Comparison of ENCODE assay signal across 25 mouse cellular contexts in genomic region chr8:86428998-86429651, GRCm38 (mm10).
DNase-seq lines count a peak whose midpoint lies in the region; ATAC-seq lines count a peak whose summit lies in the region.
"Had no signal": no experiment of that assay in that cellular context is flagged by ENCODE, and none has a peak within 500 bp of the region (broad histone marks: within the 10 kb centered on the region; RNA-seq: fewer than 3 reads in every experiment).

No protein-coding gene starts in this region.

- 0 out of 2 replicates have a peak overlapping the region, but pooled peaks have one; percentile 3 for H3K27ac ChIP-seq in forebrain, embryonic 15.5 days (replicated peaks)
- H3K27ac ChIP-seq in forebrain, embryonic 12.5 days, result no peak overlapping the region
- H3K27ac ChIP-seq in neural tube, embryonic 13.5 days (replicated peaks), result 0 out of 2 replicates have a peak overlapping the region, but pooled peaks have one; percentile 15
- H3K27ac ChIP-seq in midbrain, embryonic 13.5 days, result peak overlapping the region; percentile 62; the same call in 1 of the 2 replicates
- H3K27ac ChIP-seq: forebrain, embryonic 10.5 days; left cerebral cortex, adult 2 months; liver, embryonic 12.5 days; macrophage had no signal

- WGBS in forebrain, embryonic 15.5 days, result 93% methylated on average over 2 of the region's 2 CpGs
- WGBS in forebrain, embryonic 12.5 days, result 91% methylated on average over 2 of the region's 2 CpGs
- WGBS in neural tube, embryonic 13.5 days, result 96% methylated on average over 2 of the region's 2 CpGs
- WGBS in midbrain, embryonic 13.5 days, result 89% methylated on average over 2 of the region's 2 CpGs

- no peaks in the 10 kb centered on the region for H3K9me3 ChIP-seq in forebrain, embryonic 15.5 days
- H3K9me3 ChIP-seq in forebrain, embryonic 12.5 days, result no peaks in the 10 kb centered on the region
- no peaks in the 10 kb centered on the region for H3K9me3 ChIP-seq in neural tube, embryonic 13.5 days
- H3K9me3 ChIP-seq in midbrain, embryonic 13.5 days, result no peaks in the 10 kb centered on the region
- H3K9me3 ChIP-seq: forebrain, embryonic 10.5 days; G1E; heart, embryonic 12.5 days; liver, embryonic 12.5 days had no signal

- no peak for DNase-seq in neural tube, embryonic 10.5 days (ENCODE audit: extremely low spot score, low spot score)
- no peak for DNase-seq in frontal cortex, postnatal 10 days (ENCODE audit: low spot score in 2 of 2)
- no peak for DNase-seq in adipocyte (ENCODE audit: low spot score)
- DNase-seq: adrenal gland, postnatal 25 days; cerebellum, adult 11-12 months; cerebellum, postnatal 25 days; embryo, embryonic 11 days; heart, postnatal 14 days; kidney, adult 2 months; kidney, postnatal 36 days; left cerebral cortex, postnatal 4 days; lung, adult 2 months; thymus, postnatal 25 days had no signal

- H3K9ac ChIP-seq in forebrain, embryonic 15.5 days (replicated peaks), result no peak overlapping the region
- no peak overlapping the region for H3K9ac ChIP-seq in forebrain, embryonic 12.5 days
- H3K9ac ChIP-seq in neural tube, embryonic 13.5 days, result no peak overlapping the region
- H3K9ac ChIP-seq in midbrain, embryonic 13.5 days (replicated peaks), result no peak overlapping the region
- H3K9ac ChIP-seq: heart, embryonic 12.5 days; liver, embryonic 12.5 days had no signal

- no peak overlapping the region for H3K4me3 ChIP-seq in forebrain, embryonic 15.5 days
- no peak overlapping the region for H3K4me3 ChIP-seq in forebrain, embryonic 12.5 days (replicated peaks)
- no peak overlapping the region for H3K4me3 ChIP-seq in neural tube, embryonic 13.5 days
- H3K4me3 ChIP-seq in midbrain, embryonic 13.5 days (replicated peaks), result no peak overlapping the region
- H3K4me3 ChIP-seq: forebrain, embryonic 10.5 days; heart, embryonic 12.5 days; left cerebral cortex, adult 2 months; liver, embryonic 12.5 days had no signal

- no peaks in the 10 kb centered on the region for H3K27me3 ChIP-seq in forebrain, embryonic 15.5 days
- no peaks in the 10 kb centered on the region for H3K27me3 ChIP-seq in forebrain, embryonic 12.5 days
- no peaks in the 10 kb centered on the region for H3K27me3 ChIP-seq in neural tube, embryonic 13.5 days
- H3K27me3 ChIP-seq in midbrain, embryonic 13.5 days, result no peaks in the 10 kb centered on the region
- H3K27me3 ChIP-seq: heart, embryonic 12.5 days; liver, embryonic 12.5 days had no signal

- peaks cover 5% of the 10 kb centered on the region for H3K4me1 ChIP-seq in forebrain, embryonic 15.5 days
- H3K4me1 ChIP-seq in forebrain, embryonic 12.5 days, result no peaks in the 10 kb centered on the region; the same call in 1 of the 2 replicates
- H3K4me1 ChIP-seq in neural tube, embryonic 13.5 days (replicated peaks), result peaks cover 4% of the 10 kb centered on the region; the same call in 1 of the 2 replicates
- peaks cover 21% of the 10 kb centered on the region for H3K4me1 ChIP-seq in midbrain, embryonic 13.5 days (replicated peaks)
- H3K4me1 ChIP-seq: heart, embryonic 12.5 days; liver, embryonic 12.5 days had no signal

- 0 out of 2 replicates have a peak, but pooled peaks have one; percentile 32 for ATAC-seq in forebrain, embryonic 15.5 days (replicated peaks)
- no peak for ATAC-seq in forebrain, embryonic 12.5 days (ENCODE audit: low FRiP score)
- ATAC-seq in neural tube, embryonic 13.5 days (ENCODE audit: low read depth), result no peak
- ATAC-seq in midbrain, embryonic 13.5 days, result peak; percentile 50; the same call in 1 of the 2 replicates
- ATAC-seq in megakaryocyte progenitor cell, adult 5-6 weeks (replicated peaks; ENCODE audit: poor library complexity), result no peak
- ATAC-seq: inflammation-experienced regulatory T-cells, adult 6 months; liver, embryonic 12.5 days had no signal

- no peak overlapping the region for H3K4me2 ChIP-seq in forebrain, embryonic 15.5 days (replicated peaks)
- no peak overlapping the region for H3K4me2 ChIP-seq in forebrain, embryonic 12.5 days
- no peak overlapping the region for H3K4me2 ChIP-seq in neural tube, embryonic 13.5 days
- no peak overlapping the region for H3K4me2 ChIP-seq in midbrain, embryonic 13.5 days (replicated peaks)
- H3K4me2 ChIP-seq: heart, embryonic 12.5 days; liver, embryonic 12.5 days had no signal

- no peaks in the 10 kb centered on the region for H3K36me3 ChIP-seq in forebrain, embryonic 15.5 days
- no peaks in the 10 kb centered on the region for H3K36me3 ChIP-seq in forebrain, embryonic 12.5 days (replicated peaks)
- H3K36me3 ChIP-seq in neural tube, embryonic 13.5 days, result no peaks in the 10 kb centered on the region
- no peaks in the 10 kb centered on the region for H3K36me3 ChIP-seq in midbrain, embryonic 13.5 days
- H3K36me3 ChIP-seq: forebrain, embryonic 10.5 days; G1E; heart, embryonic 12.5 days; liver, embryonic 12.5 days had no signal

Comparison
In these comparisons a context has a peak if more than half of its experiments do, and no peak if none do; other contexts are left out.
1. ATAC-seq: peak in forebrain, embryonic 15.5 days (single experiment) and midbrain, embryonic 13.5 days (single experiment); none in forebrain, embryonic 12.5 days (single experiment), neural tube, embryonic 13.5 days (single experiment) and megakaryocyte progenitor cell, adult 5-6 weeks (single experiment).